Mouse (Mus musculus) kidney, embryonic 14.5 days (tissue): ENCODE measurements around the gene Msi2. TPM values are rescaled to one million over a fixed set of nuclear protein-coding genes. Genes with fewer than 3 reads are reported as not detected.
A peak's percentile ranks its signal among the peaks of the same experiment; 100 is the strongest.

ENCODE experiments used
- ATAC-seq: fragments of 200-750 bp; cut with Nextera tagmentation; 2 replicates; pipeline ENCODE4 v1.8.0; 2017; ENCODE audit warnings: moderate number of reproducible peaks, mild to moderate bottlenecking, moderate TSS enrichment, moderate library complexity; ENCODE audit not compliant: low FRiP score, low TSS enrichment
- H3K27ac ChIP-seq: fragments of 300-500 bp; sonication (generic); 2 replicates; pipeline ENCODE4 v1.5.1; 2014; ENCODE audit warnings: low read depth, mild to moderate bottlenecking, low read length, moderate library complexity, mixed read lengths
- H3K27me3 ChIP-seq: fragments of 300-500 bp; sonication (generic); 2 replicates; pipeline ENCODE4 v1.6.1; 2014; ENCODE audit warnings: mild to moderate bottlenecking, low read length; ENCODE audit not compliant: control insufficient read depth, insufficient read depth
- H3K36me3 ChIP-seq: fragments of 300-500 bp; sonication (generic); 2 replicates; pipeline ENCODE4 v1.6.1; 2014; ENCODE audit warnings: low read length, mixed read lengths; ENCODE audit not compliant: control insufficient read depth, insufficient read depth
- H3K4me1 ChIP-seq: fragments of 300-500 bp; sonication (generic); 2 replicates; pipeline ENCODE4 v1.6.1; 2014; ENCODE audit warnings: low read length, mixed read lengths; ENCODE audit not compliant: control insufficient read depth, insufficient read depth
- H3K4me2 ChIP-seq: fragments of 300-500 bp; sonication (generic); replicated peaks from 2 replicates; pipeline ENCODE4 v1.6.1; 2014; ENCODE audit warnings: low read depth, mild to moderate bottlenecking, low read length
- H3K4me3 ChIP-seq: fragments of 300-500 bp; sonication (generic); 2 replicates; pipeline ENCODE4 v1.5.1; 2014; ENCODE audit warnings: mild to moderate bottlenecking, low read length
- H3K9ac ChIP-seq: fragments of 300-500 bp; sonication (generic); 2 replicates; pipeline ENCODE4 v1.6.1; 2014; ENCODE audit warnings: low read depth, mild to moderate bottlenecking, low read length, moderate library complexity
- H3K9me3 ChIP-seq: fragments of 300-500 bp; sonication (generic); 2 replicates; pipeline ENCODE4 v1.6.1; 2016; ENCODE audit warnings: low read length; ENCODE audit not compliant: control insufficient read depth
- WGBS: fragments of 180-500 bp; shearing (Covaris S2); extraction: QIAGEN DNeasy Blood & Tissue Kit; methylation state at CpG from one replicate; pipeline ENCODE4 v1.1.7; 2014; 5-methylcytosine and 5-hydroxymethylcytosine counted together
- polyA plus RNA-seq: library from polyadenylated mRNA; unstranded; fragments of >200 nt; fragmentation: Nextera tagmentation; extraction: Ambion mirVana; gene quantifications from 2 replicates; pipeline ENCODE4 v1.2.1, GENCODE M21; 2014

The Msi2 gene
- polyA plus RNA-seq, 1 experiment from 2014 or later: 30.8 TPM

DNA sequence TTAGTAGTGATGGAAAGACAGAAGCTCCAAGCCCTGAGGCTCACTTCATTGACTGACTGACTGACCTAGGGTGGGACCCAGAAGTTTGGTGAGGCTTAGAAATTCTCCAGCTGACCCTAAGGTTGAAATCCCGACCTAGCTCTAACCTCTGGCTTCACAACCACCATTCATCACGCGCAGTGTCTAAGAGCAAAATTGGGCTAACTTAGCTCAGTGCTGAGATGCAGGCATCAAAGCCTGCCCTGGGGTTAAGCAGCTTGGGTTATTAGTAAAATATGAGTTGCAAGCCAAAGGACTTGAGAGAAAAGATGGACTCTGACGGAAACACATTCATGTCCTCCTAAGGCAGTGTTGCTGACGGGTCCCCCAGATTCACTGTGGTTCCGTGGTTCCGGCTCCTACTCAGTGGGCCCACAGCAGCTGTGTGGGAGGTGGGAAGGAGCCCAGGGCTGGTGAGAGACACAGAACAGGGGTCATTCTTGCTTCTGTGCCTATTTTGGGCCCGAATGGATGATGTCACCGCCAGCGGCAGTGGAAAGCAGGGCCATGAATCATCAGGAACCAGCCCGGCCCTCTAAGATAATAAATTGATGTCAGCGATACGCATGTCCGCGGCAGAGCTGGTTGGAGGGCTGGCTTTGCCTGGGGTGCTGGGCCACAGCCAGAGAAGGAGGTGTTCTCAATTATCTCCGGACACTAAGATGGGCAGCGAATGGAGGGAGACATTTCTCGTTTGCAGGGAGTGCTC is 250.6 kb downstream of the Msi2 start:
- 22% methylated on average over 18 of the region's 18 CpGs for WGBS
- Histone ChIP-seq H3K4me2 (0 out of 2 replicates have a peak overlapping the region, but pooled peaks have one; percentile 5), H3K36me3 (no peaks in the 10 kb centered on the region), H3K9ac (no peak overlapping the region), H3K27ac (peak overlapping the region; percentile 75; the same call in 1 of the 2 replicates), H3K4me3 (no peak overlapping the region), H3K9me3 (no peaks in the 10 kb centered on the region), H3K4me1 (peaks cover 49% of the 10 kb centered on the region), H3K27me3 (no peaks in the 10 kb centered on the region)
- ATAC-seq: peak; percentile 58; the same call in 1 of the 2 replicates

GRCm38 (mm10) chr11:88463951-88464350 is 254.4 kb downstream of the Msi2 start:
- WGBS: 58% methylated on average over 6 of the region's 6 CpGs

DNA sequence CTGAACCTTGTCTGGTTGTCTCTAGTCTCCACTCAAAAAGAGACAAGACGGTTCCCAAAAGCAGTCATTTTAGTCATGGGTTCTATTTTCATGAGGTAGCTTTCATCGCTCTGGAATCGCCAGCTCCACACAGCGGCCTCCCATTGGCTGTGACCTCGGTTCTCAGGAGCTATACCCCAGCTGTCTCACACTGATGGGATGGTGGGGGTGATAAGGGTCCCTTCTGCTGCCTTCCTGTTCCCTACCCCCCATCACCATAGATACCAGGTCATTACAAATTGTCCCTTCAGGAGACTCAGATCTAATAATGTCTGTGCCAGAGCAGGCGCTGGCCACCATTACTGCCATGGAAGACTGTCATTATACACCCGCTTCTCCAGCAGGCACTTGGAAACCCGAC is 255.5 kb downstream of the Msi2 start:
- WGBS: 94% methylated on average over 8 of the region's 8 CpGs
- Histone ChIP-seq H3K4me1 (peaks cover 54% of the 10 kb centered on the region), H3K27ac (no peak overlapping the region)

More at GRCm38 (mm10) chr11:88463951-88464350, 254.4 kb downstream of the Msi2 start:
- Histone ChIP-seq H3K27me3 (no peaks in the 10 kb centered on the region), H3K9ac (no peak overlapping the region), H3K4me2 (no peak overlapping the region), H3K36me3 (no peaks in the 10 kb centered on the region), H3K4me1 (peaks cover 50% of the 10 kb centered on the region), H3K27ac (no peak overlapping the region), H3K4me3 (no peak overlapping the region), H3K9me3 (no peaks in the 10 kb centered on the region)
- no peak for ATAC-seq

DNA sequence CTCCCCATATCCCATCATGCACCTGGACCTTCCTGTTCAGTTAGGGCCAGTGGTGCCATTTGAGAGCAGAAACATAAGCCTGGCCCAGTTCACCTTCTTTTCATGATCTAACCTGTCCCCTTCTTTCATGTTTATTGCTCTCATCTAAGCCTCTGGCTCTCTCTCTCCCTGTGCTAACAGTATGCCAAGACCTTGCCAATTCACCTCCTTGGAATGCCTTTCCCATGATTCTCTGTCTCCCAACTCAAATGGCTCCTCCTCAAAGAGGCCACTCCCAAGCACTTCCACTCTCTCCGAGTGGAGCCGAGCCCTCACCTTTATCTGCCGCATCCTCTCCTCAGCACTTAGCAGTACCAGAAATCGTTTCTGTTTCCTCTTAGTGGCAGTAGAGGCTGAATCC is 256.7 kb downstream of the Msi2 start:
- Histone ChIP-seq H3K9me3 (no peaks in the 10 kb centered on the region), H3K4me1 (peaks cover 57% of the 10 kb centered on the region), H3K27ac (peak overlapping the region; percentile 62; the same call in 1 of the 2 replicates), H3K4me3 (no peak overlapping the region), H3K4me2 (no peak overlapping the region), H3K27me3 (no peaks in the 10 kb centered on the region), H3K36me3 (no peaks in the 10 kb centered on the region), H3K9ac (no peak overlapping the region)
- no peak for ATAC-seq
- 84% methylated on average over 4 of the region's 4 CpGs for WGBS

More for the DNA sequence above, 255.5 kb downstream of the Msi2 start:
- H3K4me2 ChIP-seq: no peak overlapping the region
- ATAC-seq: no peak
- no peaks in the 10 kb centered on the region for H3K9me3 ChIP-seq
- no peak overlapping the region for H3K4me3 ChIP-seq
- no peaks in the 10 kb centered on the region for H3K36me3 ChIP-seq
- no peaks in the 10 kb centered on the region for H3K27me3 ChIP-seq
- H3K9ac ChIP-seq: no peak overlapping the region

DNA sequence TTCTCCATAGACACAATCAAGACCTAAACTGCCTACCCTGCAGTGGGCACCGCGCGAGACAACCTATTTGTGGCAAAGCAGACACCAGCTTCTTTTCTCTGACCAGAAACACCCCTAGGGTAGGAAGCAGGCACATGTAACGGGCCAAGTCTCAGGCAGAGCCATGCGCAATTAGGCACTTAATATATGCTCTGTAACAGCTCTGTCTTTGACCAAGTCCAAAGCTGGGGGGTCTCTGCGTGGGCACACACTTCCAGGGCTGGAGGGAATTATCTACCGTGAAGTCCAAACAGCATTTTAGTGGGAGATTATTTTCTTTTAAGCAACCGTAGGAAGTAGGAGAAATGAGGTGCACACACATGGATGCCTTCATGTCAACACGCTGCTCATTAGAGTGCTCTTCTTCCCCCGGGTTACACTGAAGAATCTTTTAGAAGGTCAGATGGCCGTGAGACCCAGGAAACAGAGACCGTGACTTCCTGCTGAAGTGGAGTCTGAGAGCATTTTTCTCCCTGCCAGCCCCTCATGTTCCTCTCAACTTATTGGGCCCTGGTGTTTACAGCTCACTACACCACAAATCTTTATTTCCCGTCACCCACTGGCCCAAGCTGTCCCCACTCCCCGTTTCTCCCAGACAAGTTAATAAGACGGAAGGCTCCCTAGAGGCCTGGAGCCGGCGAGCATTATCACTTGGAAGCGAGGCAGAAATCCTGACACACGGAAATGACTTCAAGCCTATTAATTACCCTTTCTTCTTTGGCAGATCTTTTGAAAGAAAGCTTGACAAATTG is 258.2 kb downstream of the Msi2 start:
- Histone ChIP-seq H3K27ac (peak overlapping the region; percentile 92), H3K4me3 (no peak overlapping the region)
- ATAC-seq: peak; percentile 83

GRCm38 (mm10) chr11:88457241-88457738 is 261.0 kb downstream of the Msi2 start:
- 40% methylated on average over 10 of the region's 10 CpGs for WGBS
- no peaks in the 10 kb centered on the region for H3K27me3 ChIP-seq
- ATAC-seq: peak; percentile 48
- H3K4me1 ChIP-seq: peaks cover 59% of the 10 kb centered on the region
- H3K27ac ChIP-seq: peak overlapping the region; percentile 66; the same call in 1 of the 2 replicates
- H3K9ac ChIP-seq: no peak overlapping the region
- H3K36me3 ChIP-seq: no peaks in the 10 kb centered on the region
- H3K4me2 ChIP-seq: no peak overlapping the region
- no peaks in the 10 kb centered on the region for H3K9me3 ChIP-seq
- no peak overlapping the region for H3K4me3 ChIP-seq

More for the DNA sequence above, 258.2 kb downstream of the Msi2 start:
- WGBS: 18% methylated on average over 19 of the region's 19 CpGs
- Histone ChIP-seq H3K27me3 (no peaks in the 10 kb centered on the region), H3K4me2 (no peak overlapping the region), H3K36me3 (no peaks in the 10 kb centered on the region), H3K4me1 (peaks cover 65% of the 10 kb centered on the region), H3K9me3 (no peaks in the 10 kb centered on the region), H3K9ac (no peak overlapping the region)

- no peak overlapping the region; the same call in 1 of the 2 replicates for H3K27ac ChIP-seq
- H3K4me2 ChIP-seq: no peak overlapping the region
- H3K9me3 ChIP-seq: no peaks in the 10 kb centered on the region
- H3K27me3 ChIP-seq: no peaks in the 10 kb centered on the region
- 51% methylated on average over 19 of the region's 19 CpGs for WGBS
- H3K9ac ChIP-seq: no peak overlapping the region
- no peak overlapping the region for H3K4me3 ChIP-seq
- peaks cover 44% of the 10 kb centered on the region for H3K4me1 ChIP-seq
- ATAC-seq: no peak
- no peaks in the 10 kb centered on the region for H3K36me3 ChIP-seq
Observed at GRCm38 (mm10) chr11:88454867-88455806, 263.2 kb downstream of the Msi2 start.

DNA sequence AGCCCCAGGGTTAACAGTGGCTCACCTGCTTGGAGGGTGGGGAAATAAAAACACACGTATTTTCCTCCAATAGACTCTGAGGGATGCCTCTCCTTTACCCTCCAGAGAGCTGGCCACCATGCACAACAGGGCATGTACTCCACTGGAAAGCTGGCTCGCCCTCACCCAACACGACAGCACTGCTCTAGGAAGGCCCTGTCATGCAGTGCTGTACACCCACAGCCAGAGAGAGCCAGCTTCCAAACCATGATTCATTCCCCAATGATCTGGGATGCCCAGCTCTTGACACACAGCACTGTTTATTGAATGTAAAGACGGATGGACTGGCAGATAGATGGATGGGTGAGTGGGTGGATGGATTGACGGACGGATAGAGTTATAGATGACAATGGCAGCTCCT is 269.1 kb downstream of the Msi2 start:
- Histone ChIP-seq H3K4me1 (peaks cover 21% of the 10 kb centered on the region; the same call in 1 of the 2 replicates), H3K9me3 (no peaks in the 10 kb centered on the region), H3K4me3 (no peak overlapping the region), H3K4me2 (no peak overlapping the region), H3K36me3 (peaks cover 6% of the 10 kb centered on the region), H3K27me3 (no peaks in the 10 kb centered on the region), H3K9ac (no peak overlapping the region), H3K27ac (no peak overlapping the region)
- no peak for ATAC-seq
- WGBS: 81% methylated on average over 6 of the region's 6 CpGs
